Mouse (Mus musculus): Measurements from ENCODE around the gene Pdlim3.

DNA sequence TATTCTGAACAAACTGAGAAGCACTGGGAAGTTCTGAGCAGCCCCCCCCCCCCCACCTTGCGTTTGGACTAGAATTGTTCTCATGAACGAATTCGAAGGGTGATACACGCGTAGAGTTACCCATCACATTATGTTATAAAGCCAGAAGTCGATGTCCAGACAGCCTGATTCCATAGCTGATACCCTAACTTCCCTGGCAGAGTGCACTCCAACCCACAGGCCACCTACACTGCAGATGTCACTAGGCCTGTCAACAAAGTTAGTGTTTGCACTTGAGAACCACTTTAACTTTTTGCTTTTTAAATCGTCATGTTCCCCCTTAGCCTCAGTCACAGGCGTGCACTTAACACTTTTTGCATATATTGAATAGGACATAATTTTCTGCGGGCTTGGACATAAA, 51.7 kb downstream of the Pdlim3 start:
- TF ChIP-seq CTCF (IDR thresholded peaks at IDR 0.05) (no peak), POLR2A (IDR thresholded peaks at IDR 0.05; ENCODE audit: insufficient read depth, low read depth, low read length) (no peak)
